Mouse (Mus musculus) heart, adult 18-20 months (tissue): Measurements from ENCODE around the gene Pdia4. TPM values are rescaled to one million over a fixed set of nuclear protein-coding genes. Genes with fewer than 3 reads are reported as not detected.
"Not testable (repeated sequence)": the region's sequence is repeated elsewhere in the genome, so short reads cannot be mapped to it uniquely, and the experiment has no call there.

Experiments
- DNase-seq, 2 experiments: peaks; one replicate each; pipeline ENCODE4 v3.0.0; 2021 to 2022; ENCODE audit warnings: mixed read lengths in 1 of 2
- long read RNA-seq, 2 experiments: library from polyadenylated mRNA; stranded (forward); transcript quantifications; one replicate each; pipeline ENCODE4 v2.0.0; 2021
- total RNA-seq, 2 experiments: library from RNA; stranded (reverse); gene quantifications; 2 replicates each; pipeline ENCODE4 v1.2.3; 2021

Pdia4 gene
- 10 to 100 TPM; 38.4 to 45.9 TPM for total RNA-seq
- long read RNA-seq, experiment 1, transcript Pdia4-201 (10 exons, 2,399 nt) = major isoform, 48 of 50 reads
- long read RNA-seq, experiment 1, partial matches to known transcripts = 0 of 50 reads
- long read RNA-seq, experiment 1, other reads (novel, unspliced or antisense) = 2 of 50 reads
- long read RNA-seq, experiment 2, transcript Pdia4-201 (10 exons, 2,399 nt) = major isoform, 33 of 36 reads
- long read RNA-seq, experiment 2, partial matches to known transcripts = 2 of 36 reads
- long read RNA-seq, experiment 2, other reads (novel, unspliced or antisense) = 1 of 36 reads

- DNase-seq = peak; percentile 97 to 100
Observed at GRCm38 (mm10) chr6:47813257-47813878, at the start of gene Pdia4. TSS of gene Pdia4 (minus strand) at chr6:47813430.

DNA sequence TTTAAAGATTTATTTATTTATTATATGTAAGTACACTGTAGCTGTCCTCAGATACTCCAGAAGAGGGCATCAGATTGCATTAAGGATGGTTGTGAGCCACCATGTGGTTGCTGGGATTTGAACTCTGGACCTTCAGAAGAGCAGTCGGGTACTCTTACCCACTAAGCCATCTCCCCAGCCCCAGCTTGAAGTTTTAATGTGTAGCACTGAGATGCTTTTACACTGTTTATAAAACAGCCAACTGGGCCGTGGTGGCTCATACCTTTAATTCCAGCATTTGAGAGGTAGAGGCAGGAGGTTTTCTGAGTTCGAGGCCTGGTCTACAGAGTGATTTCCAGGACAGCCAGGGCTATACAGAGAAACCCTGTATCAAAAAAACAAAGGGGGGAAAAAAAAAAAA lies 44.5 kb upstream of the Pdia4 start:
- not testable (repeated sequence) for DNase-seq

DNA sequence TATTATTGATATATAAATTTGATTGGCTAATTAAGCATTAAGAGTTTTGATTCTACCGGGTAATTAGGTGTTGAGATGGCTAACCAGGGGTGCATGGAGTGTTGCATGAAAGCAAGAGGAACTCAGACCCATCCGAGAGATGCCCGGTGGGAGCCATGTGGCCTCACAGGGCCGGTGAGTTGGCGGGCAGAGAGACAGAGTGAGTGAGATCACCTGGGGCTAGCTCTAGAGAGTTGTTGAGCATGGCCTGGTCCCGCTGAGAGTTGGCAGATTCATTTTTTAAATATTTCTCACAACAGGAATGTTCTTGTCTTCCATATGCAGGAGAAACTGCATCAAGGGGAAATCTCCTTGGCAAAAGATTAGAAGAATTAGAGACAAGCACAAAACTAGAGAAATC lies 44.0 kb upstream of the Pdia4 start:
- DNase-seq = no peak

DNA sequence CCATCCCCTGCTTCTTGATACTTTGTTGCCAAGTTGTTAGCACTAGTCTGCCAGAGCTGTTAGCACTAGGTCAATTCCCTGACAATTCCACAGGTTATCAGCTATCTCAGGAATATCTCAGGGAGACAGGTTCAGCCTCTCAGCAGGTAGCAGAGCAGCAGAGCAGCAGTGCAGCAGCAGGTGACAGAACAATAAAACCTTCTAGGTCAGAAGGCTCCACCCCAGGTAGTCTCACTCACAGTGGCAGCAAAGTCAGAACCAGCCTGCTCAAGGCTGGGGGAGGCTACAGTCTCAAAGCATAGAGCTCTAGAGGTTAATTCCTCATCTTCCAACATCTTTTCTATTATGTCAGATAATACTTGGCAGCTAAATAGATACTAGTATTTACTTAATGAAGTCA lies 32.5 kb upstream of the Pdia4 start:
- DNase-seq = no peak

GRCm38 (mm10) chr6:47842337-47842736 lies 29.1 kb upstream of the Pdia4 start:
- DNase-seq = no peak

DNA sequence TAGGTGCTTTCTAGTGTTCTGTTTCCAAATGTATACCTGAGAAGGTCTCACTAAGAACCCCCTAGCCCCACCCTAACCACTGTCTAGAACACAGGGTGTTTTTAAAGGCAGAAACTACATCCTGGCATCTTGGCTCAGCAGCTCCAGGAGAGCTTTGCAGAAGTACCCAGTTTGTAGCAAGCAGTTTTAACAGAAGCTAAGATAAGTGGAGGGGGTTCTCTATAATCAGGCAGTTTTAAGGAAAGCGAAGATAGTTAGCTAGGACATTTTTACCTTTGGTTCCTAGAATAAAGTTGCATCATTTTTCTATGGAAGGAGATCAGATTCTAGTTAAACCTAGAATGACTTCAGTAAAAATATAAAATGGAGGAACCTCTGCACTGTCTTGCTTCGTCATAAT lies 28.6 kb upstream of the Pdia4 start:
- DNase-seq = no peak

DNA sequence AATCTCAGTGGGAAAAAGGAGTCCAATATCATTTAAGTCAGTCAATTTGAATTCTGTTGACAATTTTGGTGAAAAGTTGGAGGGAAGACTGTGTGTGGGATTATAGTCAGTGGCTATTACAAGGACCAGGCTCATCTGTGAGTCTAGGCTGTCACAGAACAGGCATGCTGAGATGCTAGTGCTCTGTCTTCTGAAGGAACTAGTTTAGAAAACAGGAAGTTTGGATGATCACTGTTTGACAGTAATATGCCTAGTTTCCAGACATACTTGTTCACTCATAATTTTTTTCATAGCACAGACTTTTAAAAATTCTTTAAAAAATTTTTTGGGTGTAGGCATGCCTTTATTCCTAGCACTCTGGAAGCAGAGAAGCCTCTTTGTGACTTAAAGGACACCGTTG lies 27.8 kb upstream of the Pdia4 start:
- no peak for DNase-seq

DNA sequence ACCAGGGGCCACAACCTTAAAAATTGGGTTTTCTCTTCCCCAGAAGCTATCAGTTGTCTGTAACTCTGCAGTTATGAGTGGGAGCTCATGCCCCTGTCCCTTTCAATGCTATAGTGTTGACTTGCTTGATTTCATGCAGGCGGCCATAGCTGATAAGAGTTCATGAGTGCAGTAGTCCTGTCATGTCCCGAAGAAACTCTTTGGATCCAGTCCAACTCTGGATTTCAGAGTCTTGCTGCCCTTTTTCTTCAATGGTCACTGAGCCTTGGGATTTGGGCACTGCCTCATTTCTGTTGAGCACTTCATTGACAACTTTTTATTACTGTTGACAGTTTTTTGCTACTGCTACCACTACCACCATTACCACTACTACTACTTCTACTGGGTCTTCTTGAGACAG lies 24.4 kb upstream of the Pdia4 start:
- DNase-seq = no peak

GRCm38 (mm10) chr6:47835984-47836521 lies 22.8 kb upstream of the Pdia4 start:
- DNase-seq = peak in 1 of 2 experiments; percentile 66

GRCm38 (mm10) chr6:47835482-47835983 lies 22.3 kb upstream of the Pdia4 start, which contains the start of gene Zfp398:
TSS of gene Zfp398 (plus strand) at chr6:47835661.
- DNase-seq = peak; percentile 95

- DNase-seq = no peak
Observed at GRCm38 (mm10) chr6:47832220-47832619, 19.0 kb upstream of the Pdia4 start.

DNA sequence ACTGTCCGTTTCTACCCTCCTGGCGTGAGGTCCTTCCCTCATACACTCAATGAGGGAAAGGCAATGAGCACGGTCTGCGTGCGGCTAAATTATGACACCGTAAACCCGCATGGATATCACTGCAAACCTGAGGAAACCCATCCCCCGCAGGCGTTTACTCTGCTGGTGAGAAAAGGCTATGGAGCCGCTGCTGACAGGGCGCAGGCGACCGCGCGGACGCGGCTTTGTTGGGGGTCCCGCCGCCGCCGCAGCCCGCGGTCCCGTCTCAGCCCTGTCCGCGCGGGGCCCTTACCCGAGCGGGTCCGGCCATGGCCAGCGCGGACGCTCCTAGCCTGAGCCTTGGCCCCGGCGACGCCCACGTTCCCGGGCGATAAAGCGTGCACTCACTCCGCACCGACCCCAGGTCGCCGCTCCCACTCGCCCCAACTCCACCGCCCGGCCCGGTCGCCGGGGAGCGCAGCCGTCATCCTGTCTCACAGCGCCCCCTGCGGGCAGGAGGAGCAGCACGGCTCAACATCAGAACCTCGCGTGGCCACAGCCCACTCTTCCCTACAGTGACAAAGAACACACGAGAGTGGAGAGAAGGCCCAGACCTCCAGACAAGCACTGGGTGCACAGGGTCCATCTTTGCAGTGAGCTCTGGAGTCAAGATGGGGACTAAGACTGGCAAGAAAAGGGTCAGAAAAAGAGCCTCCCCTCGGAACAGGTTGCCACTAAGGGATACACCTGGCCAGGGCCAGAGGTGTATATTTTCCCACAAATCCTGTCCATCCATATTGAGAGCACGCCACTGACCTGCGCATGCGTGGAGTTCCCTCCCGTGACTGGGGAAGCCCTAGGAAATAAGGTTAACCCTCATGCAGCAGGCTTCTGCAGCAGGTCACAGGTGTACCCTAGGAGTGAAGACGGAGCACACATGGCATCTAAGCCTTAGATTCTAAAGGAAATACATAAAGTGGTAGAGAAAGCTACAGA lies 17.2 kb upstream of the Pdia4 start, which contains the start of gene Zfp786:
TSS of gene Zfp786 (minus strand) at position 764 of the 975 bp plus-strand sequence.
- DNase-seq = peak; percentile 93 to 95

DNA sequence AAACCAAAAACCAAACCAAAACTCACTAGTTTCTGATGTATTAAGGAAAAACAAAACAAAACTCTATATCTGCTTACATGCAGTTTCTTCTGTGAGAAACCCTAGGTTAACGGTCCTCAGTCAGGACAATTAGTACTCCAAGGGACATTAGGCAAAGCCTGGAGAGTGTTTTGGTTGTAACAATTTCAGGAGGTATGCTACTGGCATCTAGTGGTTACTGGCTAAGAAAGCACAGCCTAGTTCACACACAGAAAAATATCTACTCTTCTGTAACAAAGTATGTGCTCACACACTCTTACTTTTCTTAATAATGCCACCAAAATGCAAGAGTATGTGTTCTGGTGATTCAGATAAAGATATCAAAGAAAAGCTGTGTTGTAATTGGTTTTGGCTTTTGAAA lies 15.7 kb upstream of the Pdia4 start:
- DNase-seq = no peak

DNA sequence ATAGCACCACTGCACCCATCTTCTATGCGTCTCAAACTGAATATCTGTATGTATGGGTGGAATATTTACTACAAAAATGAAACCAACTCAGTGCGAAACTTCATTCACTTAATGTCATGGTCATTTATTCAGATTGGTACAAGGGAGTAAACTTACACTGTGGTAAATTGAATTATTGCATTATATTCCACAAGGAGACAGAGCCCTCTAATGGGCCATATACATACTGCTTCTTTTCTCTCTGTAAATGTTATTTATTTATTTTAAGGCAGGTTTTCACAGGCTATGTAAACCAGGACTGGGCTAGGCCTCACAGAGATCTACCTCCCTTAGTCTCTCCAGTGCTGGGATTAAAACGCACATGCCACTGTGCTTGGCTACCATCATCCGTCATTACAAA lies 14.2 kb upstream of the Pdia4 start:
- DNase-seq = no peak

DNA sequence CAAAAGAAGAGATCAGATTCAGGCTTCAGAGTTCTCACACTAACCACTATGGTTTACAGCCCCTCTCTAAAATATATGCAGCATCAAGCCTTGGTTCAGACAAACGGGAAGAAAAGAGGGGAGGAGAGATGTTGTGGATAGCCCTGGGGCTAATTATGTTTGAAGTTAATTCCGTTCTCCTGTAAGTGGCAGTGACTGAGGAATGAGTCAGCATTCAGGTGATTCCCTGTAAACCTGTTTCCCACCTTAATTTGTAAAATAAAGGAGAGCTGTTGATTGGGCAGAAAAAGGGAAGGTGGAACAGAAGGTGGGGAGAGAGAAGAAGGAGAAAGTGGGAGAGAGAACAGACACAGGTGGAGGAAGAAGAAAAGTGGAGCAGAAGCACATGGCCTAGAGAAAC lies 11.0 kb upstream of the Pdia4 start:
- no peak for DNase-seq

- DNase-seq = no peak
Observed at GRCm38 (mm10) chr6:47821776-47822175, 8.5 kb upstream of the Pdia4 start.

DNA sequence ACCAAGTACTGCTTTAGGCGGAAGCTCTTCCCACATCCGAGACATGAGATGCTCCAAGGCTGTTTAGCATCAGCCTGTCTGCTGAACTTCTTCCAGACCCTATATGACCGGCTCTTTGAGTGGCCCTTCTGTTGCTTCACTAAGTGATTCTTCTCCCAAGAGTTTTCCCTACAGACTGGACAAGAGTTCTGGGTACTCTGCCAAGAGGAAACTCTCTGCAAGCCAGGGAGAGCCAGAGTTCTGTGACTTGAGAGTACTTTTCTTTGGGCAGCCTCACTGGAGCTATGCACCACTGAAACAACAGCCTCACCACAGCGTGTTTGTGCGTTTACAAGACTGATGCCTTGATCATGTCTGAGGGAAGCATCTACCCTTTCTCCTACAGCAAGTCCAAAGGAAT lies 8.0 kb upstream of the Pdia4 start:
- no peak for DNase-seq

DNA sequence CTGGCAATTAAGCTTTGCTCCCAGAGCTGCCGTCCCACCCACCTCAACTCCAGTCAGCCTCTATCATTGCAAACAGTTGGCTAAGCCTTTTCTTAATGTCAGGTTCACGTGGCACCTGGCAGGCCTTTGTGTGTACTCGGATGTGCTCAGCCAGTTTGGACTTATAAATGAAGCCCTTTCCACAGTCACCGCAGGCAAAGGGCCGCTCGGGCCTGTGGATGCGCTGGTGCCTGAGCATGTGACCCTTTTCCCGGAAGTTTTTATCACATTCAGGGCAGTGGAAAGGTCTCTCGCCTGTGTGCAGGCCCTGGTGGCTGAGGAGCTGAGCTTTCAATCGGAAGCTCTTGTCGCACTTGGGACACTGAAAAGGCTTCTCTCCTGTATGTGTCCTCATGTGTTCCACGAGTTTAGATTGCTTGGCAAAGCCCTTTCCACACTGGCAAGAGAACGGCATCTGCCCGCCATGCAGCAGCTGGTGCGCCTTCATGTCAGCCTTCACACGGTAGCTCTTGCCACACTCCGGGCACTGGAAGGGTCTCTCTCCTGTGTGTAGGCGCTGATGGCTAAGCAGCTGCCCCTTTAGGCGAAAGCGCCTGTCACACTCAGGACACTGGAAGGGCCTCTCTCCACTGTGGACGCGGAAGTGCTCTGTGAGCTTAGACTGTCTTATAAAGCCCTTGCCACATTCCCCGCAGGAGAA lies 6.5 kb upstream of the Pdia4 start:
- no peak for DNase-seq

- no peak for DNase-seq
Observed at GRCm38 (mm10) chr6:47818721-47819120, 5.5 kb upstream of the Pdia4 start.

DNA sequence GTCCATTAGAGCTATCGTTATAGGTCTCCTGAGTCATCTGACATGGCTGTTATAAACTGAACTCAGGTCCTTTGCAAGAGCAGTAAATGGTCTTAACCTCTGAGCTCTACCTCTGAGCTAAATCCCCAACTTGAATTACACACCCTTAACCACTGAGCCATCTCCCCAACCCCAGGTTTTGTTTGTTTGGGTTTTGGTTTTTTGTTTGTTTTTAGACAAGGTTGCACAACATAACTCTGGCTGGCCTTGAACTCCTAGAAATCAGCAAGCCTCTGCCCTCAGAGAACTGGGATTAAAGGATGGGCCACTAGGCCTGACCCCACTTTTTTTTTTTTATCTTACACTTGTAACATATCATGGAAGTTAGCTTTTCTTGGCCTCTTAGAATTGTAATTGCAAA lies 2.9 kb upstream of the Pdia4 start:
- DNase-seq = no peak

GRCm38 (mm10) chr6:47812271-47812915 lies 837 bp downstream of the Pdia4 start:
- no peak for DNase-seq
